In the genomic region with DNA sequence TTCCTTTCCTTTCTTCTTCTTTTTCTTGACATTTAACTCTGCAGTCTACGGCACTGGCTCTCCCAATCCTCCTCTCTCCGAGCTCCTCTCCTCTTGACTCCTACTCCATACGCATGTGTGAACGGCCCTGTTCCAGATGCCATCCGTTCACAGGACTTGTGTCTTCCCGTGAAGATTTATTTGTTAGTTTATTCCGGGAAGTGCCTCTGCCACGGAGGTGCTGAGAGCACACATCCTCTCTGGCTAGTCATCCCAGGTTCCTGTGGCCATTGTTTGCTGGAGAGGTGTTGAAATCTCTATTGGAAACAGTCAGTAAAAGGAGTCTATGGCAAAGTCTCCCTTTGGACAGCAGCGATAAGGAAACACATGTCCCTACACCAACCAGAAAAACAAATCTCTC, we compare ENCODE assay signal across 18 mouse cellular contexts. TPM values are rescaled to one million over a fixed set of nuclear protein-coding genes. Genes with fewer than 3 reads are reported as not detected.
DNase-seq lines count a peak whose midpoint lies in the region; ATAC-seq and TF ChIP-seq lines count a peak whose summit lies in the region.
"Had no signal": no experiment of that assay in that cellular context is flagged by ENCODE, and none has a peak within 500 bp of the region (broad histone marks: within the 10 kb centered on the region; RNA-seq: fewer than 3 reads in every experiment).

No protein-coding gene starts in this region.

- peaks cover 32% of the 10 kb centered on the region for H3K4me1 ChIP-seq in heart, postnatal 0 days (ENCODE audit: control insufficient read depth, insufficient read depth)
- peaks cover 20% of the 10 kb centered on the region; the same call in 1 of the 2 replicates for H3K4me1 ChIP-seq in lung, postnatal 0 days (ENCODE audit: insufficient read depth, low read depth, low read length)
- H3K4me1 ChIP-seq: liver, embryonic 15.5 days had no signal

- peak; percentile 22 for DNase-seq in embryo, embryonic 10 days (ENCODE audit: low spot score)
- no peak for DNase-seq in embryo, embryonic 9.5 days (ENCODE audit: extremely low spot score)
- DNase-seq in heart, postnatal 0 days (ENCODE audit: low spot score), result peak; percentile 43
- DNase-seq in heart, adult 8-10 months (ENCODE audit: low spot score), result no peak
- DNase-seq in lung, postnatal 0 days (ENCODE audit: low spot score), result peak; percentile 27
- DNase-seq in lung, adult 18-20 months, result no peak
- no peak for DNase-seq in gastrocnemius, postnatal 25 days
- DNase-seq: B cell, adult 2 months; cerebellum, adult 9-10 months; embryo, embryonic 11 days; forebrain, postnatal 0 days; gastrocnemius, adult 2 months; lung, postnatal 36 days; thymus, postnatal 4 days had no signal

- TF ChIP-seq EP300 in heart, postnatal 0 days (IDR thresholded peaks at IDR 0.05; ENCODE audit: low read depth), result no peak
- TF ChIP-seq EP300 in lung, postnatal 0 days (IDR thresholded peaks at IDR 0.05), result no peak; the same call in 1 of the 2 replicates

- 10% methylated on average over 9 of the region's 9 CpGs for WGBS in heart, postnatal 0 days
- 22% methylated on average over 9 of the region's 9 CpGs for WGBS in lung, postnatal 0 days

- ATAC-seq in heart, postnatal 0 days (ENCODE audit: insufficient read depth, low read depth), result peak; percentile 40
- peak; percentile 7; the same call in 1 of the 2 replicates for ATAC-seq in lung, postnatal 0 days
- ATAC-seq: forebrain, postnatal 0 days; Patski had no signal

- no peak overlapping the region for H3K4me3 ChIP-seq in heart, postnatal 0 days (ENCODE audit: low read depth, low read length)
- H3K4me3 ChIP-seq in lung, postnatal 0 days (ENCODE audit: low read depth, low read length), result no peak overlapping the region
- H3K4me3 ChIP-seq: gastrocnemius, adult 2 months; liver, embryonic 15.5 days; midbrain, embryonic 10.5 days; neural tube, embryonic 13.5 days had no signal

- H3K4me2 ChIP-seq in heart, postnatal 0 days (ENCODE audit: low read depth, low read length), result peak overlapping the region; percentile 1; the same call in 1 of the 2 replicates
- no peak overlapping the region for H3K4me2 ChIP-seq in lung, postnatal 0 days (replicated peaks; ENCODE audit: low read depth, low read length)
- H3K4me2 ChIP-seq: liver, embryonic 15.5 days; neural tube, embryonic 13.5 days had no signal

- 0 out of 2 replicates have a peak overlapping the region, but pooled peaks have one; percentile 12 for H3K27ac ChIP-seq in heart, postnatal 0 days (ENCODE audit: low read depth)
- H3K27ac ChIP-seq in lung, postnatal 0 days (ENCODE audit: low read length), result no peak overlapping the region
- H3K27ac ChIP-seq: gastrocnemius, adult 2 months; liver, embryonic 15.5 days; midbrain, embryonic 10.5 days had no signal

- no peaks in the 10 kb centered on the region for H3K9me3 ChIP-seq in heart, postnatal 0 days (replicated peaks; ENCODE audit: control insufficient read depth, low read length)
- no peaks in the 10 kb centered on the region for H3K9me3 ChIP-seq in lung, postnatal 0 days (ENCODE audit: low read length)
- H3K9me3 ChIP-seq: liver, embryonic 15.5 days; midbrain, embryonic 10.5 days; neural tube, embryonic 13.5 days had no signal

- no peaks in the 10 kb centered on the region for H3K27me3 ChIP-seq in heart, postnatal 0 days (ENCODE audit: control insufficient read depth, insufficient read depth, low read length)
- H3K27me3 ChIP-seq in lung, postnatal 0 days (replicated peaks; ENCODE audit: insufficient read depth, low read length), result no peaks in the 10 kb centered on the region
- H3K27me3 ChIP-seq: liver, embryonic 15.5 days; neural tube, embryonic 13.5 days; Patski had no signal

- TF ChIP-seq CTCF in heart, postnatal 0 days (IDR thresholded peaks at IDR 0.05; ENCODE audit: low read depth), result no peak
- no peak for TF ChIP-seq CTCF in lung, postnatal 0 days (IDR thresholded peaks at IDR 0.05)

- H3K36me3 ChIP-seq in heart, postnatal 0 days (replicated peaks; ENCODE audit: control insufficient read depth, insufficient read depth, low read length), result no peaks in the 10 kb centered on the region
- H3K36me3 ChIP-seq in lung, postnatal 0 days (ENCODE audit: insufficient read depth, low read length), result no peaks in the 10 kb centered on the region
- H3K36me3 ChIP-seq: liver, embryonic 15.5 days; midbrain, embryonic 10.5 days; neural tube, embryonic 13.5 days had no signal

- no peak overlapping the region for H3K9ac ChIP-seq in heart, postnatal 0 days (replicated peaks; ENCODE audit: low read depth, low read length)
- H3K9ac ChIP-seq in lung, postnatal 0 days (replicated peaks; ENCODE audit: low read depth), result no peak overlapping the region
- H3K9ac ChIP-seq: forebrain, postnatal 0 days; liver, embryonic 15.5 days; neural tube, embryonic 13.5 days had no signal

RNA-seq across cellular contexts. Expression of gene Tgfbr2, which starts 53.3 kb away (rescaled TPM):
- 70.8 and 81.4 TPM in 2 replicates for total RNA-seq in heart, postnatal 0 days (2014; rRNA removed; ENCODE audit: low replicate concordance)
- polyA plus RNA-seq in heart, postnatal 0 days (2015; fragmentation: Nextera tagmentation; extraction: Ambion mirVana), result 15.1 and 16.0 TPM in 2 replicates
- 10 to 100 TPM; 33.5 to 39.3 (median 35.0) TPM for total RNA-seq in heart, adult 8-10 months (2022)
- 62.2 and 68.0 TPM in 2 replicates for polyA plus RNA-seq in lung, postnatal 0 days (2015; fragmentation: Nextera tagmentation; extraction: Ambion mirVana)
- 10 to 100 TPM; 18.8 to 20.3 TPM for total RNA-seq in gastrocnemius, postnatal 25 days (2021)

Comparison
In these comparisons a context has a peak if more than half of its experiments do, and no peak if none do; other contexts are left out.
1. DNase-seq: peak in embryo, embryonic 10 days (single experiment), heart, postnatal 0 days (single experiment) and lung, postnatal 0 days (single experiment); none in embryo, embryonic 9.5 days (single experiment), heart, adult 8-10 months (single experiment), lung, adult 18-20 months (0 of 2) and gastrocnemius, postnatal 25 days (single experiment).